Mouse (Mus musculus): ENCODE measurements at regions not wholly inside any gene's neighbourhood (a gene's known extent, or its start where the extent isn't known, plus 50 kb on each side); places are given as distances from the start of the nearest gene placed in this dataset.

DNA sequence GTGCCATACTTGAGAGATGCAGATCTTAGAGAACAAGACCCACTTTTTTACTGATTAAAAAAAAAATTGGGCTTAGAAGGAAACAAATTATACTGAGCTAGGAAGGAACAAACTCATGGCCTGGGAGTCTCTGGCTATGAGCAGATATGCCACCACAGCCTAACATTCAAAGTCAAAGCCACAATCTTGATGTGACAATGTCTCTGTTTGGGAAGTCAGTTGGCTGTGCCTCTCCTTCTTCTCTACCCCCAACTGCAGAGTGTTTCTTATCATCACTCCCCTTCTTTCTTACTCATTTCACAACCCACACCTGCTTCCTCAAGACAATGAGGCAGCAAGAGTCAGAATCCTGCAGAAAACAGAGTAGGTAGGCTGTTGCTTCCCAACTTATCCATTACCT lies 613.3 kb upstream of the Arid1b start:
- no peak for TF ChIP-seq CTCF (IDR thresholded peaks at IDR 0.05; ENCODE audit: insufficient read depth, low read length)
- no peak for TF ChIP-seq POLR2A (IDR thresholded peaks at IDR 0.05; ENCODE audit: borderline replicate concordance, extremely low read depth, low read depth, low read length)
